Mouse (Mus musculus) kidney, adult 2 months (tissue): ENCODE results near the gene Adprh.

Source experiments
- CTCF ChIP-seq: fragments of 200-500 bp; conservative IDR thresholded peaks from 2 replicates; pipeline ENCODE4 v1.5.1; 2011; ENCODE audit warnings: low read depth, mild to moderate bottlenecking, control low read depth, low read length, moderate library complexity, mixed read lengths; ENCODE audit not compliant: insufficient read depth, insufficient read length
- POLR2A ChIP-seq: fragments of 200-500 bp; IDR thresholded peaks from one replicate; pipeline ENCODE4 v1.6.1; 2011; ENCODE audit warnings: low read depth, low read length, control low read depth

- TF ChIP-seq POLR2A (no peak), CTCF (no peak)
Measured at GRCm38 (mm10) chr16:38399076-38399475, 53.4 kb downstream of the Adprh start.
